Mouse (Mus musculus): ENCODE data around the gene Dyrk1b.
"Not testable (repeated sequence)": the region's sequence is repeated elsewhere in the genome, so short reads cannot be mapped to it uniquely, and the experiment has no call there.

Gene Dyrk1b

GRCm38 (mm10) chr7:28179228-28179627 lies at the start of gene Dyrk1b:
Gene Dyrk1b (plus strand): TSS chr7:28179469.
- DNase-seq, result peak; percentile 99

DNA sequence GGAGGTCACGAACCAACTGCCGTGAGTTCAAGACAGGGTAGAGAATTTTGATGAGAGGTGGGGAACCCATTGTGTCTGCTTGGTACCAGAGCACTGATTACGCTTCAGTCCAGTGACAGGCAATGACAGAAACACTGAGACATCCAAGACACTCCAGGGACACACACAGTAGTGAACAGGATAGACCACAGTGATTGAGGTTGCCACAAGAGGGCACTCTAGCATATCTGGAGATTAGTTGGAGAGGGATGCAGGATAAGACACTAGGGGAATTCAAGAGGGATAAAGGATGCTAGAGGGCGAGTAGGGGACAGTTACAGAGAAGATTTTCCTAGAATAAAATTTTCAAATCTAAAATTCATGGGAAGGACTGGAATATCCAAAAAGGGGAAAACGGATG lies 41.7 kb upstream of the Dyrk1b start:
- DNase-seq, result peak; percentile 81

DNA sequence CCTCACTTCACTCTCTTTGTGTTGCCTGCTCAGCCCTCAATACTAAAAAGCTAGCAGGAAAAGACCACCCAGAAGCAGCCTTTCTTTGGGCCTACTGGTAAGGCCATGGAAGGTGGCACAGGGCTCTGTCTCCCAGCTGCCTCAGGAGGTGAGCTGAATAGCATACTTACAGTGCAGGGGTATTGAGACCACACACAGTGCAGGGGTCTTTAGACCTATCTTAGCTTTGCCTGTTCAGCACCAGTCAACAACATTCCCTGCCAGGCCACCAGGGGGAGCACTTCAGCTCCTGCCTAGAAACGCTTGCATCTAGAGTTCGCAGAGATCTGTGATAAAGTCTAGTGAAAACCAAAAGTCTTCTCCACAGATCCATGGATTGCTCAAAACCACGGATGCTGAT lies 31.0 kb upstream of the Dyrk1b start:
- peak; percentile 84 for DNase-seq

DNA sequence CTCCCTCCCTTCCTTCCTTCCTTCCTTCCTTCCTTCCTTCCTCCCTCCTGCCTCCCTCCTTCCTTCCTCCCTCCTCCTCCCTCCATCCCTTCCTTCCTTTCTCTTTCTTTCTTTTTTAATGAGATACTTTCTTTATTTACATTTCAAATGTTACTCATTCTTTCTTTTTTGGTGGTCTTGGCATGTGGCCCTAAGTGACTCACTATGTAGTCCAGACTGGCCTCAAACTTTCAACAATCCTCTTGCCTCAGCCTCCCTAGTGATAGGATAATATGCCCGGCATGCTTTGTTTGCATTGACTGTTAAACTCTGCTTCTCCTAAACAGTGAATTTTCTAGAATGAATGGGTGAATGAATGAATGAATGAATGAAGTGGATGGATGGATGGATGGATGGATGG lies 29.4 kb upstream of the Dyrk1b start:
- DNase-seq, result no peak

GRCm38 (mm10) chr7:28151584-28152221 lies 27.6 kb upstream of the Dyrk1b start:
- DNase-seq, result peak; percentile 71

DNA sequence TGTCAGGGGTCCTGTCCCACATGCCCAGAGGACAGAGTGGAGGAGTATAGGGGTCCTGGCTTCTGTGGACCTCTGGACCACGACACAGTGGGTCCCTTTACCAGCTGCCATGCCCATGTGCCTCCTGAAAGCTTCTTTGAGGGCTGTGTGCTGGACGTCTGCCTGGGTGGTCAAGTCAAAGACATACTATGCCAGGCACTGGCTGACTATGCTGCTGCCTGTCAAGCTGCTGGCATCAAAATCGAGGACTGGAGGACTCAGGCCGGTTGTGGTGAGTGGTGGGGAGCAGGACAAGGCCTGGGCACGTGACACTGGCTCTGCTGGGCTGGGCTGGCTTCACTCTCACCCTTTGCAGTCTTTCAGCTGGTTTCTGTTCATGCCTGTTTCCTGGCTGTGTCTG lies 25.7 kb upstream of the Dyrk1b start:
- not testable (repeated sequence) for DNase-seq

DNA sequence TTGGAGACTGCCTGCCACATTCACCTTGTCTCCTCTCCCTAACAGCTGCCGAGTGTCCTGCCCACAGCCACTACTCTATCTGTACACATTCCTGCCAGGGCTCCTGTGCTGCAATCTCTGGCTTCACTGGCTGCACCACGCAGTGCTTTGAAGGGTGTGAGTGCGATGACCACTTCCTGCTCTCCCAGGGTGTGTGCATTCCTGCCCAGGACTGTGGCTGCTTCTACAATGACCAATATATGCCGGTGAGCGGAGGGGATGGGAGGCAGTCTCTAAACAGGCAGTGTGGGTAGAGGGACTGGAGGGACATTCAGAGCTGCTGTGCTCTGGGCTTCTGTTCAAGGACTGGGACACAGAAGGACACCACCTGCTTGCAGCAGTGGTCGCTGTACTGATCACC lies 20.0 kb upstream of the Dyrk1b start:
- DNase-seq, result no peak

DNA sequence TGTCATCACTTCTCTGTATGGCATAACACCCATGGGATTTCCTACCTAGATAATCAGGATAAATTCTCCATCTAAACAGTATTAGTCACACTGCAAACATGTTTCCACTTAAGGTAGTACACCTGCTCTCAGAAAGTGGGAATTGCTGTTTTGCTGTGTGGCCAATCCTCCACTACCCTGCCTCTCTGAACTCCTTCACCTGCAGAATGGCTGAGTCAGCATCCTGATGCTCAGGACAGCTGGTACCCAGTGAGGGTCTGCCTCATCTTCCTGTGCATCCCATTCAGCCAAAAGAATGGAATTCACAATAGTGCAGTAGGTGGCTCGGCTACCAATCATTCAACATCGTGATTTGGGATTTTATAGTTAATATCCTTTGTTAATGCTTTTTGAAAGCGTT lies 19.4 kb upstream of the Dyrk1b start:
- DNase-seq, result no peak

GRCm38 (mm10) chr7:28161163-28161749 lies 18.0 kb upstream of the Dyrk1b start:
- DNase-seq, result no peak

DNA sequence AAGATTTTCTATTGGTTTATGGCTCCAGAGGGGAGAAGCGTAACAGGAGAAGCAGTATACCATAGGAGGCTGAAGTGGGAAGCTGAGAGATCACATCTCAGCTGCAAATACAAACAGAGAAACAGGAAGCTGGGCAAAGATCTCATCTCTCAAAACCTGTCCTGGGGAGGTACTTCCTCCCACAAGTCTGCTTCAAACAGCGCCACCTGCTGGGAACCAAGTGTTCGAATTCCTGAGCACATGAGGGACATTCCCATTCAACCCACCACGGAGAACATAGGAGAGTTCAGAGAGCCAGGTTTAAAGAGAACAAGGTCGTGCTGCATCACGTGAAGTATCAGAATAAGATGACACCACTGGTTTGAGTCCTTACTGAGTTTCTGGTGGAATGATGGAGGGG lies 13.9 kb upstream of the Dyrk1b start:
- DNase-seq, result no peak

- DNase-seq, result peak; percentile 77
These were observed 10.8 kb upstream of the Dyrk1b start for GRCm38 (mm10) chr7:28168320-28169115.

DNA sequence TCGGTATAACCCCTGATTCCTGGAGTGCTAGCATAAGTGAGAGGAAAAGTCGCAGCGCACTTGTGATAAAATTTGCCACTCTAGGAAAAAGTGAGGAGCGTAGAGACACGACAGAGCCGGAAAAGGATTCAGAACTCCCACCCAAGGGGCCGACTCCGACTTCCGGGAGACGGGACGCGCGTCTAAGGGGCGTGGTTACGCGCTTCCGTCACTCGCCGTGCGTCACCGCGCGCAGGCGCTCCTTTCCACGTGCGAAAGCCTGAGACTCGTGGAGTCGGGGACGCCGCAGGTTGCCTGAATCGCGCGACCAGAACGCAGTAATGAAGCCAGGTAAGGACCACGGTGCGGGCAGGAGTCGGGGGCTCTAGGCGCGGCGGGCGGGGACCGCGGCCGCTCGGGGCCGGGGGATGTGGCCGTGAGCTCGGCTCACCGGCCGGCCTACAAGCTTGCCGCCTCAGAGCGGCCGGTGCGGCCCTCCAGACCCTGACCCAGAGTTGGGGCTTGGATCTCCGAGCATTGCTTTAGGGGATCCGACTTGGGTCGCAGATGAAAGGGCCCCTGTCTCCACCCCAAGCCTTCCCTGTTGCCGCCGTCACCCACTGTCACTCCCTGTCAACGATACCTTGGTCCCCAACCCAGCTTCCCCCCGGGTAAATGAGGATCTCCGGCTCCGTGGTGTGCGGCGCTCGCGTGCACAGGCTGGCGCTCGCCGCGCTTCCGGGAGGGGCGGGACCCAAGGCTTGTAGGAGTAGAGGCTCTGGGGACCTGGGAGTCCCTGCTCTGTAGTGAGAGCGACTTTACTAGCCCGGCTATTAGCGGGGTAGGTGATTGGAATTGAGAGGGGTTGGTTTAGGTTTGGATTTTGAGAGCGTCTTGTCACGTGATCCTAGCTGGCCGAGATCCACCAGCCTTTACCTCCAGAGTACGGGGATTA lies 9.5 kb upstream of the Dyrk1b start, which contains the start of gene Fbl:
Fbl (plus strand) TSS at position 222 of the 934 bp plus-strand sequence.
- peak; percentile 96 for DNase-seq

DNA sequence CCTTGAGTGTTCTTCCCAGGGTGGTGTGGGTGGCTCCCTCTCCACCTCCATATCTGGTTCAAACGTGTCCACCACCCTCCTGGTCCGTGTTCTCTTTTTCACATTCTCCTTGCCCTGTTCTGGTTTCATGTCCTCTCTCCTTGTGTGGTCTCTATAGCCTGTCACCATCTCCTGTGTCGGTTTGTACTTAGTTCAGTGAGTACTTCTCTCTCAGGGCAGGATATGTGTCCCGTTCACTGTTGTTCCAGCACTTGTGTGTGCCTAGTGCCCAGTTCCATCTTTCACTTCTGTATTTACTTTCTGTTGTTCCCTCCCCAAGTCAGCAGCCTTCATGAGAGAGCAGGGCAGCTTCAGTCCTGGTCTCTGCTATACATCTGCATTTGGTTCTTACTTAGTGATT lies 3.9 kb upstream of the Dyrk1b start:
- DNase-seq, result no peak

DNA sequence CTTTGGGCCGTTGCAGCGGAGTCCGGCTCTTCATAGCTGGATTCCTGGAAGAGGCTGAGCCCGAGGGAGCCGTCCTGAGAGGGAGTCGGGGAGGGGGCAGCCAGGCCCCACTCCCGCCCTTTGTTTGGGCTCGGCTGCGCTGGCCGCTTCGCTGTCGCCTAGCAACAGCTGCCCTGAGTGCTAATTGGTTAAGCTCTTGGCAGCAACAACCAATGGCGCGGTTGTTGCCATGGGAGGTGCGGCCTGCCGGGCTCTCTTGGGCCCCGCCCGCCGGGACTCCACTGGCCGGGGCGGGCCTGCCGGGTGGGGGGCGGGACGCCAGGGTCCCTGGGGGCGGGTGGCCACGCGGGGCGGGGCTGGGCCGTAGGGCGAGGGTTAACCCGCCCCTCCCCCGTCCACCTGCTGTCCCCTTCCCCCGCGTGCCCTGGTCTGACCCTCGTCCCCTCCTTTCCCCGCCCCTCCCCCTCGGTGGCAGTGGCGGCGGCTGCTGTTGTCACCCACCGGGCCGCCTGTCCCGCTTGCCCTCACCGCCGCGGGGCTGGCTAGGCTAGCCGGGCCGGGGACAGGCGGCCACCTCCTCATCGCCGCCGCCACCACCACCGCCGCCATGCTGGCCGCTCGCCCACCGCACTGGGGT lies 590 bp downstream of the Dyrk1b start:
- peak; percentile 99 for DNase-seq

DNA sequence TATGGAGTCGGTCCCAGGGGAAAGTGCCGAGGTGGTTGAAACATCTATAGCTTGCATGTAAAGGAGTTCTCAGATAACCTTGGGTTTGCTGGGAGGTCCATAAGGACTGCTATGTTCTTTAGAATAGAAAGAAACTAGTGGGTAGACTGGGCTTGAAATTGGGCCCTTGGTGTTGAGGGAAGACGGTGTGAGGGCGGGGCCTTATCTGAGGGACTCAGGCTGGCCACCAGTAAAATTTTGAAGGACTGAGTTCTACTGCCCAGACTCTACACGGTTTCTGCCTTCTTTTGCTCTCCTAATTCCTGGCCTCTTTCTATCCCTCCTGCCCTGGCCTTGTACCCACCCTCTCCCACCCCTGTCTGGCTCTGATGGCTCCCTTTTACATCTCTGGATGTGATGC lies 1.6 kb downstream of the Dyrk1b start:
- no peak for DNase-seq

GRCm38 (mm10) chr7:28181376-28181775 lies 2.1 kb downstream of the Dyrk1b start:
- DNase-seq, result no peak

- DNase-seq, result no peak
These were observed 3.1 kb downstream of the Dyrk1b start for GRCm38 (mm10) chr7:28182320-28182719.

DNA sequence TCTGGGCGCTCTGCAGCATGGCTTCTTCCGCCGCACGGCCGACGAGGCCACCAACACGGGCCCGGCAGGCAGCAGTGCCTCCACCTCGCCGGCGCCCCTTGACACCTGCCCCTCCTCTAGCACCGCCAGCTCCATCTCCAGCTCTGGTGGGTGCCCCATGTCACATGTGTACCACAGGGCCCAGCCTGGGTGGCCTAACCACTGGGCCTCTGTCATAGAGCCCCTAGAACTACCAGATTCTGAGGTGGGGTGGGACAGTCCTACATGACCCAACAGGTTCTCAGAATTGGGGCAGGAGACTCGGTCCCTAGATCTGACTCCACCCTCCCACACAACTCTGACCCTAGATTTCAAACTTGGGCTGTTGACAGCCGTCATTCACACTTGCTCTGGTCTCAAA lies 6.6 kb downstream of the Dyrk1b start:
- DNase-seq, result no peak

DNA sequence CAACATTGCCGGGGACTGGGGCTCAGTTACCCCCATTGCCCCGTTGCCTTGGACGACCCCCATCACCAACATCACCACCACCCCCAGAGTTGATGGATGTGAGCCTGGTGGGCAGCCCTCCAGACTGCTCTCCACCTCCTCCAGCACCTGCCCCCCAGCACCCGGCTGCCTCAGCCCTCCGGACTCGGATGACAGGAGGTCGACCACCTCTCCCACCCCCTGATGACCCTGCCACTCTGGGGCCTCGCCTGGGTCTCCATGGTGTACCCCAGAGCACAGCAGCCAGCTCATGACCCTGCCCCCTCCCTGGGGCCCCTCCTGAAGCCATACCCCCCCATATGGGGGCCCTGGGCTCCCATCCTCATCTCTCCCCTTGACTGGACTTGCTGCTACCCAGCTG lies 7.4 kb downstream of the Dyrk1b start:
- DNase-seq, result no peak

DNA sequence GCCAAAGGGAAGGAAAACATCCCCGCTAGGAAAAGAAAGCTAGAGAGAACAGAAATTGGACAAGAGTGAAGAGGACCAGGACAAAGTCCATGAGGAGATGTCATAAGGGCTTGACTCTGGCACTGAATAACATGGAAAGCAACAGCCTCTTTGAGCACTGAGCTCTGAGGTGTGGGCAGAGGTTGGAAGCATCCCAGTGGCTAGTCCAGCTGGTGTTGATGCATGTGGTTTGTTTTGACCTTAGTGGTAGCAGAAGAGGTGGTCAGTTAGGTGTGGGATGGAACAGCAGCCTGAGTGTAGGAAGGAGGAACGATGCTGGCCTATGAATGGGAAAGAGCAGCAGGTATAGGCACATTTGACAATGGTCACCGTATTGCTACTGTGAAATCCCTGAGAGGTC lies 12.2 kb downstream of the Dyrk1b start:
- DNase-seq, result no peak

- no peak for DNase-seq
These were observed 12.6 kb downstream of the Dyrk1b start for GRCm38 (mm10) chr7:28191903-28192302.

- no peak for DNase-seq
These were observed 16.3 kb downstream of the Dyrk1b start for GRCm38 (mm10) chr7:28195414-28196098.

All from retina, postnatal 1 day (tissue).